Mouse (Mus musculus): ENCODE data around the gene Nek6. TPM values are rescaled to one million over a fixed set of nuclear protein-coding genes. Genes with fewer than 3 reads are reported as not detected.

Gene Nek6
- polyA plus RNA-seq, 1 experiment from 2014 or later: 83.4 TPM

DNA sequence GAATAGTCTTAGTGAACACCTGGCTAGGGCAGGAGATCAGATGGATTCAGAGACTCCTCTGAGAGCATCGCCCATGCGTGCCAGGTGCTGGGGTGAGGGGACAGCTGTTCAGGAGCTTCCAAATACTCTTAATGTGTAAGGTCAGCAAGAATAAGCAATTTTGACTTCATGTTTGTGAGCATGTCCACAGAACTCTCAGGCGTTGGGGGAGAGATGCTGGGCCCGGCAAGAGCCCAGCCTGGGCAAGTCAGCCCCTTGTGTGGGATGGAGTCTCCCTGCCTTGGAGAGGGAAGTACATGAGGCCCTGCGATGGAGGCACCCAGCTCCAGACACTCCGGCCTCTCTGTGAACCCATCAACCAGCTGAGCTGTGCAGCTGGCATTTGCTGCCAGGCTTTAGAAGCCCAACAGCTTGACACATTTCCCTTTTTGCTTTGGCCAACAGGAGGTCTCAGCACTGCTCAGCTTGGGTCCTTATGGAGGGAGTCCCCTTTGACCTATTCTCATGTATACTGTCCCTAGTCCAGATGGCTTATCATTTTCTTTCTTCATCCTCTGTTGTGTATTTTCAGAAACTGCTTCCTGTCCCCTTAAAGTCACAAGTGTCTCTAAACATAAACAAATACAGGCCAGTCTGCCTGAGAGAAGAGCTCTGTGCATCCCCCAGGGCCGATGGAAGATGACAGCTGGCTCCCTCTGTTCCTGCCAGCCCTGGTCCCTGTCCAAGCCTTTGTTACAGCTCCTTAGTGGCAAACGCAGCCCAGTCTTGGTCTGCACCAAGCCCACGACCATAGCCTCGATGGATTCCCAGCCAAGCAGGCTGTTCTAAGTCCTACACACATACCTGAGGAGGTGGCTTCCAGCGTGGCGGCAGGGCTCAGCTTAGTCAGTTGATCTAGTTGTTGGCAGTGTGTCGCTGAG is 67.4 kb downstream of the Nek6 start:
- no peaks in the 10 kb centered on the region for H3K4me1 ChIP-seq
- no peaks in the 10 kb centered on the region for H3K27me3 ChIP-seq (ENCODE audit: low read depth, poor library complexity, severe bottlenecking)
- WGBS: 61% methylated on average over 13 of the region's 13 CpGs
- H3K4me3 ChIP-seq: no peak overlapping the region
- H3K27ac ChIP-seq: no peak overlapping the region
- H3K9me3 ChIP-seq (replicated peaks): no peaks in the 10 kb centered on the region
- no peak for DNase-seq (ENCODE audit: low spot score)
- peaks cover 82% of the 10 kb centered on the region for H3K36me3 ChIP-seq

GRCm38 (mm10) chr2:38579528-38579927 is 68.1 kb downstream of the Nek6 start:
- H3K4me3 ChIP-seq: no peak overlapping the region
- no peak overlapping the region for H3K27ac ChIP-seq
- DNase-seq (ENCODE audit: low spot score): no peak
- no peaks in the 10 kb centered on the region for H3K27me3 ChIP-seq (ENCODE audit: low read depth, poor library complexity, severe bottlenecking)
- H3K4me1 ChIP-seq: peaks cover 7% of the 10 kb centered on the region
- 37% methylated on average over 1 of the region's 1 CpGs for WGBS
- H3K36me3 ChIP-seq: peaks cover 82% of the 10 kb centered on the region
- no peaks in the 10 kb centered on the region for H3K9me3 ChIP-seq (replicated peaks)

GRCm38 (mm10) chr2:38583982-38584381 is 72.5 kb downstream of the Nek6 start:
- DNase-seq (ENCODE audit: low spot score): no peak
- Histone ChIP-seq H3K9me3 (replicated peaks) (no peaks in the 10 kb centered on the region), H3K27me3 (ENCODE audit: low read depth, poor library complexity, severe bottlenecking) (no peaks in the 10 kb centered on the region), H3K27ac (no peak overlapping the region), H3K36me3 (peaks cover 83% of the 10 kb centered on the region), H3K4me3 (no peak overlapping the region), H3K4me1 (peaks cover 17% of the 10 kb centered on the region)
- WGBS: 84% methylated on average over 2 of the region's 2 CpGs

- DNase-seq (ENCODE audit: low spot score): no peak
- peaks cover 17% of the 10 kb centered on the region for H3K4me1 ChIP-seq
- H3K4me3 ChIP-seq: no peak overlapping the region
These were observed 73.3 kb downstream of the Nek6 start for GRCm38 (mm10) chr2:38584514-38585378.

DNA sequence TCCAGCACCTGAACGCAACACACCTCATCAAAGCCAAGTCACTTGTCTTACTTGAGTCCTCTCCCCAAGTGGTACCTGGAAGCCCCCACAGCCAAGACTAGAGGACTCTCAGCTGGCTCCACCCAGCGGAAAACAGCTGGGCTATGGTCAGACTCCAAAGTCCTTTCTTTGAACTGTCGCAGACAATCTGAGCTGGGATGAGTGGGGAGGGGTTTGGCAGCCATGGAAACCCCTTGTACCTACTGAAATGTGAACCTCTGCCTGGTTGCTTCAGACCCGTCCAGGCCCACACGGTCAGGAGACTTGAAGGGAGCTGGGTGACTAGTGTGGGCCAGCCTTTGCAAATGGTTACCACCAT is 73.9 kb downstream of the Nek6 start:
- H3K4me1 ChIP-seq: peaks cover 17% of the 10 kb centered on the region
- no peaks in the 10 kb centered on the region for H3K27me3 ChIP-seq (ENCODE audit: low read depth, poor library complexity, severe bottlenecking)
- WGBS: 47% methylated on average over 5 of the region's 5 CpGs
- H3K36me3 ChIP-seq: peaks cover 83% of the 10 kb centered on the region
- no peak for DNase-seq (ENCODE audit: low spot score)
- H3K27ac ChIP-seq: 0 out of 2 replicates have a peak overlapping the region, but pooled peaks have one; percentile 50
- H3K4me3 ChIP-seq: no peak overlapping the region
- no peaks in the 10 kb centered on the region for H3K9me3 ChIP-seq (replicated peaks)

More at GRCm38 (mm10) chr2:38584514-38585378, 73.3 kb downstream of the Nek6 start:
- Histone ChIP-seq H3K9me3 (replicated peaks) (no peaks in the 10 kb centered on the region), H3K36me3 (peaks cover 83% of the 10 kb centered on the region), H3K27me3 (ENCODE audit: low read depth, poor library complexity, severe bottlenecking) (no peaks in the 10 kb centered on the region), H3K27ac (peak overlapping the region; percentile 50; the same call in 1 of the 2 replicates)
- WGBS: 50% methylated on average over 13 of the region's 13 CpGs

DNA sequence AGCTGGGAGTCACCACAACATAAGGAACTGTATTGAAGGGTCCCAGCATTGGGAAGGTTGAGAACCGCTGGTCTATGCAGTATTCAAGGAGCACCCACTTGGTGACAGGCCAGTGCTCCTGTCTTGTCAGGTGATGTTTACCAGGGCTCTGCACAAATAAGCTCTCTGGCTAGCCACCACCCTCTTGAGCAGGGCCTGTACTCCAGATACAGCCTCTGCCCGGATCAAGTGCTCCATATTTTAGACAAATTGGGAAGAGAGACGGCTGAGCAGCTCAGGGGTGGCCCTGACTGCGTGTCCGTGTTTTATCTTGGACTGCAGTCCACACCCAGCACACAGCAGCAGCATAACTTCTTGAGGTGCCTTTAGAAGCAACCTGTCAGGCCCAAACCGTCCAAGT is 75.3 kb downstream of the Nek6 start:
- 76% methylated on average over 6 of the region's 6 CpGs for WGBS
- DNase-seq (ENCODE audit: low spot score): no peak
- Histone ChIP-seq H3K9me3 (replicated peaks) (no peaks in the 10 kb centered on the region), H3K27ac (no peak overlapping the region), H3K27me3 (ENCODE audit: low read depth, poor library complexity, severe bottlenecking) (no peaks in the 10 kb centered on the region), H3K36me3 (peaks cover 85% of the 10 kb centered on the region), H3K4me3 (no peak overlapping the region), H3K4me1 (peaks cover 17% of the 10 kb centered on the region)

- WGBS: 77% methylated on average over 6 of the region's 6 CpGs
- Histone ChIP-seq H3K27ac (no peak overlapping the region), H3K4me3 (no peak overlapping the region), H3K4me1 (no peaks in the 10 kb centered on the region), H3K9me3 (replicated peaks) (no peaks in the 10 kb centered on the region), H3K27me3 (ENCODE audit: low read depth, poor library complexity, severe bottlenecking) (no peaks in the 10 kb centered on the region), H3K36me3 (peaks cover 71% of the 10 kb centered on the region)
- no peak for DNase-seq (ENCODE audit: low spot score)
These were observed 80.5 kb downstream of the Nek6 start for GRCm38 (mm10) chr2:38591751-38592459.

DNA sequence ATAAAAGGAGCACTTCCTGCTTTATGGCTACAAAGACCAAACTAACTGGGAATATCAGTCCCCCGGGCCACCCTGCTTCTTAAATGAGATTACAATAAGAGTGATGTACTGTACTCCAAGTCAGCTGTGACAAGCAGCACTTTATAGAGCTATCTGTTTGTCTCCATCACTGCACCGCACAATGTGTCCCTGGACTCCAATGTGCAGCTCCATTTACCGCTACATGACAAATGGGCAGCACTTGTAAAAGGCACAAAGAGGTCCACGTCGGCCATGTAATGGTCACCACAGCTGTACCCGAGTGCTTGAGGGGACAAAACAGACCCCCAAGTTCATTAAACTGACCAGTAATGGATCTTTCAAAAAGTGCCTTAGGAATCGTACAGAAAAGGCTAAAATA is 83.4 kb downstream of the Nek6 start:
- Histone ChIP-seq H3K9me3 (replicated peaks) (no peaks in the 10 kb centered on the region), H3K27me3 (ENCODE audit: low read depth, poor library complexity, severe bottlenecking) (no peaks in the 10 kb centered on the region), H3K36me3 (peaks cover 53% of the 10 kb centered on the region), H3K4me1 (no peaks in the 10 kb centered on the region), H3K27ac (no peak overlapping the region), H3K4me3 (no peak overlapping the region)
- WGBS: 86% methylated on average over 7 of the region's 7 CpGs
- DNase-seq (ENCODE audit: low spot score): no peak

DNA sequence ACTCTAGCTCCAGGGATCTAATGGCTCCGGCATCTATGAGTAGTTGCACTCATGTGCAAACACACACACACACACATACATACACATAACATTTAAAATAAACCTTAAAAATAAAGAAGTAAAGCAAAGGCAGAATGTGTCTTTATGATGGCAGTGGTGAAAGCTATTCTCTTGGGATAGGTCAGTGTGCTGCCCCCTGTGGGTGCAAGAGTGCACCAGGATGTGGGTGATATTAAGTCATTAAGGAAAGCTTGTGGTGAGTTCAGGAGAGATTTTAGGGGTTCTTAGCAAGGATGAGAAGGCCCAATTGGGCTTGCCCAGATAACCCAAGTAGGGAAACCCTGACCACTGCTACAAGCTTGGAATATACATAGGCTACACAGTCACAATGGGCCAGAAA is 86.5 kb downstream of the Nek6 start:
- 100% methylated on average over 1 of the region's 1 CpGs for WGBS
- H3K27me3 ChIP-seq (ENCODE audit: low read depth, poor library complexity, severe bottlenecking): no peaks in the 10 kb centered on the region
- peaks cover 4% of the 10 kb centered on the region; the same call in 1 of the 2 replicates for H3K4me1 ChIP-seq
- H3K27ac ChIP-seq: no peak overlapping the region
- H3K4me3 ChIP-seq: no peak overlapping the region
- no peak for DNase-seq (ENCODE audit: low spot score)
- H3K9me3 ChIP-seq (replicated peaks): no peaks in the 10 kb centered on the region
- H3K36me3 ChIP-seq: peaks cover 39% of the 10 kb centered on the region

- H3K4me1 ChIP-seq: peaks cover 4% of the 10 kb centered on the region; the same call in 1 of the 2 replicates
- 96% methylated on average over 2 of the region's 2 CpGs for WGBS
- no peak overlapping the region for H3K4me3 ChIP-seq
- no peaks in the 10 kb centered on the region for H3K27me3 ChIP-seq (ENCODE audit: low read depth, poor library complexity, severe bottlenecking)
- no peak overlapping the region for H3K27ac ChIP-seq
- no peaks in the 10 kb centered on the region for H3K9me3 ChIP-seq (replicated peaks)
- peaks cover 39% of the 10 kb centered on the region for H3K36me3 ChIP-seq
- no peak for DNase-seq (ENCODE audit: low spot score)
These were observed 87.0 kb downstream of the Nek6 start for GRCm38 (mm10) chr2:38598395-38598794.

DNA sequence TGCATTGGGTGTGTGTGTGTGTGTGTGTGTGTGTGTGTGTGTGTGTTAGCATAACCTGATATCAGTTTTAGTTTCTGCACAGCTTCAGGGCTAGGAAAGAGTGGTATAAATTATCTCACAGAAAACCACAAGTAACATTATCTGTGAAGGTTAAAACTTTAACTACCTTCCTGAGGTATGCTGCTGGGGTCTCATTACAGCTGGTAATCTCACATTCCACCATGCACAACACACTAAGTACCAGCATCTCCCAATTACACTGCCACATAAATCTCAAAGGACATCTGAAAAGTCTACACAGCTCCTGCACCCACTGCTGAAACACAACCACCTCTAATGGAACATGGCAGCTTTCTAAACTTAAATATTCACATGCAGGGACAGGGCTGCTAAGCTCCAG is 89.4 kb downstream of the Nek6 start:
- Histone ChIP-seq H3K9me3 (replicated peaks) (no peaks in the 10 kb centered on the region), H3K27me3 (ENCODE audit: low read depth, poor library complexity, severe bottlenecking) (no peaks in the 10 kb centered on the region), H3K36me3 (peaks cover 30% of the 10 kb centered on the region), H3K27ac (no peak overlapping the region), H3K4me3 (no peak overlapping the region), H3K4me1 (peaks cover 7% of the 10 kb centered on the region; the same call in 1 of the 2 replicates)
- no peak for DNase-seq (ENCODE audit: low spot score)

- Histone ChIP-seq H3K27ac (no peak overlapping the region), H3K36me3 (peaks cover 63% of the 10 kb centered on the region), H3K4me1 (0 out of 2 replicates have a peak, but pooled peaks cover 3% of the 10 kb centered on the region), H3K4me3 (no peak overlapping the region), H3K9me3 (replicated peaks) (no peaks in the 10 kb centered on the region), H3K27me3 (ENCODE audit: low read depth, poor library complexity, severe bottlenecking) (no peaks in the 10 kb centered on the region)
- no peak for DNase-seq (ENCODE audit: low spot score)
- WGBS: 80% methylated on average over 1 of the region's 1 CpGs
These were observed 96.3 kb downstream of the Nek6 start for GRCm38 (mm10) chr2:38607716-38608115.

All from limb, embryonic 10.5 days (tissue).